Mouse (Mus musculus) B cell, adult 2 months (primary cell): ENCODE measurements around the gene Lmod3.

Experiments used
- DNase-seq, 2 experiments: peaks; one replicate each; pipeline ENCODE4 v3.0.0; 2022

The Lmod3 gene

GRCm38 (mm10) chr6:97223566-97223965, 29.0 kb downstream of the Lmod3 start:
- DNase-seq = no peak

- DNase-seq = no peak
Measured at GRCm38 (mm10) chr6:97222931-97223467, 29.6 kb downstream of the Lmod3 start.

- peak; percentile 24 to 28 for DNase-seq
Measured at GRCm38 (mm10) chr6:97222321-97222720, 30.2 kb downstream of the Lmod3 start.

GRCm38 (mm10) chr6:97221205-97222025, 31.1 kb downstream of the Lmod3 start:
- no peak for DNase-seq

- DNase-seq = no peak
Measured at GRCm38 (mm10) chr6:97220672-97221071, 31.9 kb downstream of the Lmod3 start.

- DNase-seq = no peak
Measured at GRCm38 (mm10) chr6:97216154-97216821, 36.3 kb downstream of the Lmod3 start.

- peak; percentile 36 to 38 for DNase-seq
Measured at GRCm38 (mm10) chr6:97211981-97212380, 40.6 kb downstream of the Lmod3 start.

GRCm38 (mm10) chr6:97210962-97211601, 41.5 kb downstream of the Lmod3 start:
- peak; percentile 33 to 37 for DNase-seq

GRCm38 (mm10) chr6:97210191-97210961, 42.2 kb downstream of the Lmod3 start, which contains the start of gene Arl6ip5:
TSS of gene Arl6ip5 (plus strand) at chr6:97210689.
- peak; percentile 87 to 89 for DNase-seq

- no peak for DNase-seq
Measured at GRCm38 (mm10) chr6:97209751-97210150, 42.8 kb downstream of the Lmod3 start.

- DNase-seq = no peak
Measured at GRCm38 (mm10) chr6:97209201-97209600, 43.4 kb downstream of the Lmod3 start.

- no peak for DNase-seq
Measured at GRCm38 (mm10) chr6:97208406-97208805, 44.2 kb downstream of the Lmod3 start.

- no peak for DNase-seq
Measured at GRCm38 (mm10) chr6:97207085-97207484, 45.5 kb downstream of the Lmod3 start.

- peak; percentile 100 for DNase-seq
Measured at GRCm38 (mm10) chr6:97205439-97205885, 47.1 kb downstream of the Lmod3 start, which contains the start of gene Uba3. TSS of gene Uba3 (minus strand) at chr6:97205647.

- peak in 1 of 2 experiments; percentile 26 for DNase-seq
Measured at GRCm38 (mm10) chr6:97204952-97205351, 47.6 kb downstream of the Lmod3 start.

GRCm38 (mm10) chr6:97204252-97204869, 48.2 kb downstream of the Lmod3 start:
- DNase-seq = no peak

- DNase-seq = no peak
Measured at GRCm38 (mm10) chr6:97202477-97202876, 50.1 kb downstream of the Lmod3 start.

- DNase-seq = no peak
Measured at GRCm38 (mm10) chr6:97200437-97200836, 52.1 kb downstream of the Lmod3 start.
